Mouse (Mus musculus) hindbrain, embryonic 16.5 days (tissue): ENCODE results near the gene Gm11492. TPM values are rescaled to one million over a fixed set of nuclear protein-coding genes. Genes with fewer than 3 reads are reported as not detected.

Source experiments
- ATAC-seq: fragments of 200-750 bp; cut with Nextera tagmentation; 2 replicates; pipeline ENCODE4 v1.8.0; 2017; ENCODE audit warnings: moderate TSS enrichment, moderate library complexity
- H3K27ac ChIP-seq: fragments of 300-500 bp; sonication (generic); 2 replicates; pipeline ENCODE4 v1.5.1; 2014; ENCODE audit warnings: low read depth, mild to moderate bottlenecking, control low read depth, low read length, moderate library complexity
- H3K27me3 ChIP-seq: fragments of 300-500 bp; sonication (generic); replicated peaks from 2 replicates; pipeline ENCODE4 v1.6.1; 2014; ENCODE audit warnings: low read length; ENCODE audit not compliant: control insufficient read depth, insufficient read depth
- H3K36me3 ChIP-seq: fragments of 300-500 bp; sonication (generic); 2 replicates; pipeline ENCODE4 v1.6.1; 2014; ENCODE audit warnings: mild to moderate bottlenecking, low read length, moderate library complexity, mixed read lengths; ENCODE audit not compliant: control insufficient read depth, insufficient read depth
- H3K4me1 ChIP-seq: fragments of 300-500 bp; sonication (generic); 2 replicates; pipeline ENCODE4 v1.6.1; 2014; ENCODE audit warnings: low read depth, low read length; ENCODE audit not compliant: control insufficient read depth, insufficient read depth
- H3K4me2 ChIP-seq: fragments of 300-500 bp; sonication (generic); 2 replicates; pipeline ENCODE4 v1.6.1; 2014; ENCODE audit warnings: mild to moderate bottlenecking, low read length, control low read depth, moderate library complexity
- H3K4me3 ChIP-seq: fragments of 300-500 bp; sonication (generic); 2 replicates; pipeline ENCODE4 v1.5.1; 2014; ENCODE audit warnings: mild to moderate bottlenecking, low read length, control low read depth, moderate library complexity
- H3K9ac ChIP-seq: fragments of 300-500 bp; sonication (generic); 2 replicates; pipeline ENCODE4 v1.6.1; 2014; ENCODE audit warnings: low read depth, mild to moderate bottlenecking, control low read depth, low read length, moderate library complexity
- H3K9me3 ChIP-seq: fragments of 300-500 bp; sonication (generic); 2 replicates; pipeline ENCODE4 v1.6.1; 2014; ENCODE audit warnings: mild to moderate bottlenecking, low read length, moderate library complexity; ENCODE audit not compliant: control insufficient read depth
- WGBS: fragments of 180-500 bp; shearing (Covaris S2); extraction: QIAGEN DNeasy Blood & Tissue Kit; methylation state at CpG from one replicate; pipeline ENCODE4 v1.1.7; 2014; 5-methylcytosine and 5-hydroxymethylcytosine counted together
- polyA plus RNA-seq: library from polyadenylated mRNA; unstranded; fragments of >200 nt; fragmentation: Nextera tagmentation; extraction: Ambion mirVana; gene quantifications from 2 replicates; pipeline ENCODE4 v1.2.1, GENCODE M21; 2015

Gm11492 gene
- polyA plus RNA-seq, 1 experiment from 2014 or later = not detected

- Histone ChIP-seq H3K27ac (peak overlapping the region; percentile 84), H3K9me3 (no peaks in the 10 kb centered on the region), H3K4me3 (peak overlapping the region; percentile 76), H3K9ac (peak overlapping the region; percentile 90), H3K36me3 (peaks cover 33% of the 10 kb centered on the region), H3K4me2 (peak overlapping the region; percentile 88), H3K4me1 (peaks cover 38% of the 10 kb centered on the region), H3K27me3 (no peaks in the 10 kb centered on the region)
- ATAC-seq = peak; percentile 66
- WGBS = 2% methylated on average over 22 of the region's 37 CpGs
These were observed 28.9 kb downstream of the Gm11492 start for GRCm38 (mm10) chr11:87595327-87595841.

GRCm38 (mm10) chr11:87595976-87596375 lies 29.5 kb downstream of the Gm11492 start:
- 4% methylated on average over 7 of the region's 7 CpGs for WGBS
- peak overlapping the region; percentile 90 for H3K9ac ChIP-seq
- H3K4me2 ChIP-seq = peak overlapping the region; percentile 88
- peaks cover 39% of the 10 kb centered on the region for H3K36me3 ChIP-seq
- no peaks in the 10 kb centered on the region for H3K27me3 ChIP-seq
- peak overlapping the region; percentile 84 for H3K27ac ChIP-seq
- peak overlapping the region; percentile 76 for H3K4me3 ChIP-seq
- H3K4me1 ChIP-seq = peaks cover 33% of the 10 kb centered on the region
- no peaks in the 10 kb centered on the region for H3K9me3 ChIP-seq
- no peak for ATAC-seq

DNA sequence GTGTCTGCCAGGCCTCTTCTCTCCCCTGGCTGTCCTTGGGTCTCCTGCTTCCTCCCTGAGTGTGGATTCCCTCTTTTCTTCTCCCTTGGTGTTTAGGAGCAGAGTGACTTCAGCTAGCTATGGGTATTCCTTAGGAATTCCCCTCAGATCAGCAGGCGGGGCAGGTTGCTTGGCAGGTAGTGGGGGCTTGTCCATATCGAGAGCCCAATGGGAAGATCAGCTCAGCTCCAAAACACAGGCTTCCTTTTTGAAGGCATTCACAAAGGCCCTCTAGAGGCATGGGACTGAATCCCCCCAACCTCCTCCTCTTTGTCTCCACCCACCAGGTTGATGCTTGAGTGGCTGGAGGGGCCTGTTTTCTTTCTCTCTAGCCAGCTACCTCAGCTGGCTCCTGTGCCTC lies 30.0 kb downstream of the Gm11492 start:
- Histone ChIP-seq H3K4me1 (peaks cover 33% of the 10 kb centered on the region), H3K9me3 (no peaks in the 10 kb centered on the region), H3K9ac (peak overlapping the region; percentile 90), H3K4me3 (peak overlapping the region; percentile 76), H3K27me3 (no peaks in the 10 kb centered on the region), H3K27ac (peak overlapping the region; percentile 84), H3K4me2 (peak overlapping the region; percentile 88), H3K36me3 (peaks cover 44% of the 10 kb centered on the region)
- ATAC-seq = no peak
- 17% methylated on average over 2 of the region's 2 CpGs for WGBS

DNA sequence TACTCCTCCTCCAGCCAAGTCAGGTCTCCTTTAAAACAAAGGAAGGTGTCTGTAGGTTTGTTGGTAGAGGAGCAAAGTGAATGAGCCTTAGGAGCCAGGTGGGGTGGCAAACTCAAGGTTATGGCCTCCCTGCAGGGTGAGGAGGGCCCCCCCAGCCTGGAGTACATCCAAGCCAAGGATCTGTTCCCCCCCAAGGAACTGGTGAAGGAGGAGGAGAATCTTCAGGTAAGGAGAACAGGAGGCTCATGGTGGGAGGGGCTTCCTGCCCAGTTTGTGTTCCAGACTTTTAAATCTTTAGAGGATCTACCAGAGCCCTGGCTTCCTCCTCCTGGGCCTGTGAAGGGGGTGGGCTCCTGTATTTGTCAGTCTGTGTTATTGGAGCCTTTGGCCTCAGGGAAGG lies 30.6 kb downstream of the Gm11492 start:
- Histone ChIP-seq H3K27ac (peak overlapping the region; percentile 84; the same call in 1 of the 2 replicates), H3K4me2 (peak overlapping the region; percentile 88), H3K9ac (peak overlapping the region; percentile 90), H3K27me3 (no peaks in the 10 kb centered on the region), H3K9me3 (no peaks in the 10 kb centered on the region), H3K4me3 (peak overlapping the region; percentile 76), H3K36me3 (peaks cover 50% of the 10 kb centered on the region), H3K4me1 (peaks cover 33% of the 10 kb centered on the region)
- ATAC-seq = no peak

- Histone ChIP-seq H3K4me2 (no peak overlapping the region), H3K27me3 (no peaks in the 10 kb centered on the region), H3K4me1 (peaks cover 20% of the 10 kb centered on the region), H3K36me3 (peaks cover 71% of the 10 kb centered on the region), H3K9me3 (no peaks in the 10 kb centered on the region), H3K4me3 (no peak overlapping the region), H3K27ac (no peak overlapping the region), H3K9ac (no peak overlapping the region)
- 89% methylated on average over 13 of the region's 13 CpGs for WGBS
- no peak for ATAC-seq
These were observed 33.1 kb downstream of the Gm11492 start for GRCm38 (mm10) chr11:87599395-87600089.

DNA sequence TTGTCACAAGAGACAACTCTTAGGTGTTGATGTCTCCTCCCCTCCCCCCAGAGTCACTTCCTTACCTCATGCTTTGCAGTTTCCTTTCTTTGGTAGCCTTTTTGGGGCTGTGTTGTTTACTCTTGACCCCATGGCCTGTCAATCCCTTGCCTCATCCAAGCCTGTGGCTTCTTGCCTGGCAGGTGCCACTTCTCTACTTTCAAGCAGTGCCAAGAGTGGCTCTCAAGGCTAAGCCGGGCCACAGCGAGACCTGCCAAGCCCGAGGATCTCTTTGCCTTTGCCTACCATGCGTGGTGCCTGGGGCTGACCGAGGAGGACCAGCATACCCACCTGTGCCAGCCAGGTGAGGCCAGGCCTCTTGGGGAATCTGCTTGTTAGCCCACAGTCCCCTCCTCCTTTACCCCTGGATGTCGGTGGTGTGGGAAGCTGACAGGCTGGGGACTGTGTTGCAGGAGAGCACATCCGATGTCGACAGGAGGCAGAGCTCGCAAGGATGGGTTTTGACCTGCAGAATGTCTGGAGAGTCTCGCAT lies 33.9 kb downstream of the Gm11492 start:
- WGBS = 92% methylated on average over 10 of the region's 10 CpGs
- Histone ChIP-seq H3K9me3 (no peaks in the 10 kb centered on the region), H3K4me3 (no peak overlapping the region), H3K4me1 (peaks cover 14% of the 10 kb centered on the region), H3K27ac (no peak overlapping the region), H3K27me3 (no peaks in the 10 kb centered on the region), H3K9ac (no peak overlapping the region), H3K36me3 (peaks cover 78% of the 10 kb centered on the region), H3K4me2 (no peak overlapping the region)
- ATAC-seq = no peak

- ATAC-seq = no peak
- Histone ChIP-seq H3K27ac (no peak overlapping the region), H3K9ac (no peak overlapping the region), H3K27me3 (no peaks in the 10 kb centered on the region), H3K4me2 (no peak overlapping the region), H3K36me3 (peaks cover 84% of the 10 kb centered on the region), H3K4me3 (no peak overlapping the region), H3K9me3 (no peaks in the 10 kb centered on the region), H3K4me1 (peaks cover 2% of the 10 kb centered on the region)
- WGBS = 92% methylated on average over 9 of the region's 9 CpGs
These were observed 35.8 kb downstream of the Gm11492 start for GRCm38 (mm10) chr11:87602234-87602633.

GRCm38 (mm10) chr11:87603571-87603970 lies 37.1 kb downstream of the Gm11492 start:
- ATAC-seq = no peak
- H3K27ac ChIP-seq = no peak overlapping the region
- H3K27me3 ChIP-seq = no peaks in the 10 kb centered on the region
- H3K4me3 ChIP-seq = no peak overlapping the region
- no peaks in the 10 kb centered on the region for H3K9me3 ChIP-seq
- H3K9ac ChIP-seq = no peak overlapping the region
- H3K4me1 ChIP-seq = no peaks in the 10 kb centered on the region
- 96% methylated on average over 2 of the region's 2 CpGs for WGBS
- peaks cover 82% of the 10 kb centered on the region for H3K36me3 ChIP-seq
- no peak overlapping the region for H3K4me2 ChIP-seq

GRCm38 (mm10) chr11:87609264-87609663 lies 42.8 kb downstream of the Gm11492 start:
- Histone ChIP-seq H3K4me1 (no peaks in the 10 kb centered on the region), H3K27me3 (no peaks in the 10 kb centered on the region), H3K4me2 (no peak overlapping the region), H3K4me3 (no peak overlapping the region), H3K27ac (no peak overlapping the region), H3K36me3 (peaks cover 75% of the 10 kb centered on the region), H3K9me3 (no peaks in the 10 kb centered on the region), H3K9ac (no peak overlapping the region)
- 88% methylated on average over 7 of the region's 7 CpGs for WGBS
- ATAC-seq = no peak
